Mouse (Mus musculus): ENCODE results near the gene Gata3.

Gata3 gene

GRCm38 (mm10) chr2:9889651-9890183 lies at the start of gene Gata3:
Gene Gata3, minus strand, starts transcription at chr2:9890034.
- no peak for DNase-seq (ENCODE audit: extremely low read depth, low read depth, low spot score)

DNA sequence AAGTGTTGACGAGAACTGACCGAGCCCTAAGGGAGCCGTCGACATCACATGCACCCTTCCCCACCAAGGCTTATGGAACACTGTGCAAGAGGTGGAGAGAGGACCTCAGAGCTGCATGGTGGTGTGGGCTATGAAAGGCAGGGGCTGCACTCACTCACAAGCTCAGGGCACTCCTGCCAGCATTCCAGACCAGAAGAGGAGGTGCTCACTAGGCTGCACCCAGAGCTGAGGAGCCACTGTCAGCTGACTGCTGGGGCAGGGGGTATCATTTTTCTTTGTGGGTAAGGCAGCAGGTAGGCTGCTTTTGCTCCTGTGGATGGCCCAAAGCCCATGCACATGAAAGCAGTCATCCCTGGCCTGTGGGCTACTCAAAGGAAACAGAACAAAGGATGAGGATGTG lies 49.4 kb upstream of the Gata3 start:
- DNase-seq (ENCODE audit: extremely low read depth, low read depth, low spot score) = no peak

- DNase-seq (ENCODE audit: extremely low read depth, low read depth, low spot score) = no peak
These were observed 46.1 kb upstream of the Gata3 start for GRCm38 (mm10) chr2:9935965-9936364.

DNA sequence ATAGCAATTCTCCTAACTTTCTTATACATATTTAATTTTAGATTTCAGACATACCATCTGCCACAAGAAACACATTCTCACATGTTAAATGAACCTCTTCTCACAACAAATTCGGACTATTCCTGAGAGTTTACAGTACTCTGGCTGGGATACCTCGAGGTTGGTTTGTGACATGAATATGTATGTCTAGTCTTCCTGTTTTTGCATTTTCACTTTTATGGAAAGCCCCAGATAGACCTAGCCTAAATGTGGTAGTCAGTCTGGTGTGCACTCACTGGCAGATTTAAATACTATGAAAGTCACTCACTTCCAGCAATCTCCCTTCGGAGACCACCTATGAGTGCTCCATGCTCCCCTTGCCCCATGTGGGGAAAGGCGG lies 37.1 kb upstream of the Gata3 start:
- no peak for DNase-seq (ENCODE audit: extremely low read depth, low read depth, low spot score)

- no peak for DNase-seq (ENCODE audit: extremely low read depth, low read depth, low spot score)
These were observed 36.5 kb upstream of the Gata3 start for GRCm38 (mm10) chr2:9926194-9926904.

GRCm38 (mm10) chr2:9918691-9919471 lies 29.0 kb upstream of the Gata3 start:
- no peak for DNase-seq (ENCODE audit: extremely low read depth, low read depth, low spot score)

GRCm38 (mm10) chr2:9917602-9918001 lies 27.8 kb upstream of the Gata3 start:
- no peak for DNase-seq (ENCODE audit: extremely low read depth, low read depth, low spot score)

DNA sequence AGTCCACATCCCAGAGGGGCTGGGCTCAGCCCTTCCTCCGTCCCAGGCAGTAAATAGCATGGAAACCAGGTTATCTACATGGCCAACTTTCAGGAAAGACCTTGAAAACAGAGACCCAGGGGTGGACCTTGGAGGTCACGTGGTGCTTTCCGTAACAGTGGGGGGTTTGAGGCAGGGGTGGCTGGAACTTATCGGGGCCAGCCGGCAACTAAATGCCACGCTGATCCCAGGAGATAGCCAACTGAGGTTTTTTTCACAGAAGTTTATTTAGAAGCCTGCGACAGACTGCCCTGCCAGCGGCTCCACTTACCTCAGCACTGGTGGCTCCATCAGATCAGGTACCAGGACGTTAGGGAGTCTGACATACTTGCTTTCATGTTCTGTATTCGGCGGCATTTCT lies 16.2 kb upstream of the Gata3 start:
- no peak for DNase-seq (ENCODE audit: extremely low read depth, low read depth, low spot score)

DNA sequence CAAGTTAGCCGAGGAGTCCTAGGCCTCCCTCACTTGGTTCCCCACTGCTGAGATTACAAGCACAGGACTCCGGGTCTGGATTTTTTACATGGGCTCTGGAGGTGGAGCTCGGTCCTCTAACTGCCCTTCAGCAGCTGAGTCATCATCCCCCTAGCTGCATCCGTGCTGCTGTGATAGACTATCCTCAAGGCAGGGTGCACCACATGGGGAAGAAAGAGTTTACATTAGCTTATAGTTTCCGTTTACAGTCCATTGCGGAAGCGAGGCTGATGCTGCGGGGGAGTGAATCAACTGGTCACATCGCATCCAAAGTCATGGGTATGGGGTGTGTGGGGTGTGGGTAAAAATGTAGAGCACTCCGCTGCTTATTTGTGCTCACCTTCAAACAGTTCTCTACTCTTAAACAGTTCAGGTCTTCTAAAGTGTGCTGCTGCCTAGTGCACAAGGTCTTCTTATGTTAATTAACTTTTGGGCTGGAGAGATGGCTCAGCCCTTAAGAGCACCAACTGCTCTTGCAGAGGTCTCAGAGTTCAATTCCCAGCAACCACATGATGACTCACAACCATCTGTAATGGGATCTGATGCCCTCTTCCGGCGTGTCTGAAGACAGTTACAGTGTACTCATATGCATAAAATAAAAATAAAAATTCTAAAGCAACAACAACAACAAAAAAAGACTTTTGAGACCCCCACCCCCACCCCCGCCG lies 14.2 kb upstream of the Gata3 start:
- no peak for DNase-seq (ENCODE audit: extremely low read depth, low read depth, low spot score)

DNA sequence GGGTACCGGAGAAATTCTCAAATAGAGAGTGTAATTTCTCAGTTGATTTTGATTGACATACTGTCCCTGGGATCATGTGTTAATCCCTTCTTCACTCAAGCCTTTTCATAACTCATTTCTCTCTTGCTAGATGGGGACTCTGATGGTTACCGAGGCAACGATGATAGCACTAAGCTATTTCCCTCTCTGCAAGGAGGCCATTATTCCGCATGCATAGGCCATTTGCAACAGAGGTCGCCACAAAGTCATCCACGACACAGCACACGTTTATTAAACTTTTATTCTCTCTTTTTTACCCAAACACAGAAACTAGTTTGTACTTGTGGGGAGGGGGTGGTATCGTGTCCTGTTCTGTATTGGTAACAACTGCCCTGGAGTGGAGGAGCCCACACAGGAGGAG lies 8.0 kb upstream of the Gata3 start:
- DNase-seq (ENCODE audit: extremely low read depth, low read depth, low spot score) = no peak

DNA sequence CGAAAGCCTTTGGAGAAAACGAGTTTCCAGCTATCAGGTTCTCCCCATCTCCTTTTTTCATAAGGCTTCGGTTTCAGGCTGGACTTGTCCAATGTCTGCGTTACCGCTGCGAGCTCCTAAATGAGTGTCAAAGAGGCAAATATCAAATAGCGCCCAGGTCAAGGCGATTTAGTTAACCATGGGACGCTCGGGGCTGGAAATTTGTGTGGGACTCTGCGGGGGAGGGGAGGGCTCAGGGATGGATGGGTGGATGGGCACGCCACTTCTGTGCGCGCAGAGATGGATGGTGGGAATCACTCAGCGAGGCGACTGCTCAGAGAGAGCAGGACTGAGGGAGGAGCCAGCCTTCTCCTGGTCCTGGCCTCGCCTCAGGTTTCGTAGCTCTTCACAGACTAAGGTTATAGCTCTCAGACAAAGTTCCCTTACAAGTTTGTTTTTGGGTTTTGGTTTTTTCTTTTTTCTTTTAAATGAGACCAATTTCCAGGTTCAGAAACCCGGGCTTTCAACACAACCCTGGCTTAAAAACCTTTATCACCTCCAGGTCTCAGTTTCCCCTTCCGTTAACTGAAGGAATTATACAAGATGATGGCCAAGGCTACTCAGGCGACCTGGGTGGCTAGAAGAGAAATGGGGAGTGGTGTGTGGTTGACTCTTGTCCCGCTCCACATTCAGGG lies 6.4 kb upstream of the Gata3 start:
- no peak for DNase-seq (ENCODE audit: extremely low read depth, low read depth, low spot score)

DNA sequence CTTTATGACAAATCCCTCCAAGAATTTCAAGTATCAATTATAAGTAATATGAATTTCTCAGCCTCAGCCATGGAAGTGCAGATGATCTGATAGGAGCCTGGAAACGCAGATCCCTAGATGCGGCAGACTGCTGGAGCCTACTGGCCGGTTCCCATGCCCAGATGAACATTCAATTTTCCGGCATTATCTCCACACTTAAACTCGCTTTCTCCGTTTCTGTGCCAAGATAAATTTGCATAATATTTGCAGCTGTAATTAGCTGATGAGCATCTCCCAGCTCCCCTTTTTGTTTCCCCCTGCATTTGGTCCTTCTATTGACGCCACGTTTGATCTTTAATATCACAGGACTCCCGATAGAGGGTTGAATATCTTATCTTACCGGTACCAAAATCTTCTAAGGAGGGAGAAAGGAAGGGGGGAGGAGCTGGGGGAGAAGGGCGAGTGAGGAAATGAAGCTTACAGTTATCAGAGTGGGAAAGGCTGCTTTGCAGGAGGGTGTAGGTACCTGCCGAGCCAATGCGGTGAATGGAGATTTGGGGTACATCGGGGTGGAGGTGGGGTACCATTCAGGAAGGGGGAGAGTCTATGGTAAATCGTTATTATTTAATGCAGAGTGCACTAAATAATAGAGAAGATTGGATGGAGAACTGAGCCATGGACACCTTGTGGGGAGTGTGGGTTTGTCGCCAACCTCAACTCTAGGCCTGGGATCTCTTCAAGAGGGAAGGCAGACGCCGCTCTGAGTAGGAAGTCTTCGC lies 5.2 kb upstream of the Gata3 start:
- DNase-seq (ENCODE audit: extremely low read depth, low read depth, low spot score) = no peak

GRCm38 (mm10) chr2:9893272-9893953 lies 3.6 kb upstream of the Gata3 start:
- no peak for DNase-seq (ENCODE audit: extremely low read depth, low read depth, low spot score)

DNA sequence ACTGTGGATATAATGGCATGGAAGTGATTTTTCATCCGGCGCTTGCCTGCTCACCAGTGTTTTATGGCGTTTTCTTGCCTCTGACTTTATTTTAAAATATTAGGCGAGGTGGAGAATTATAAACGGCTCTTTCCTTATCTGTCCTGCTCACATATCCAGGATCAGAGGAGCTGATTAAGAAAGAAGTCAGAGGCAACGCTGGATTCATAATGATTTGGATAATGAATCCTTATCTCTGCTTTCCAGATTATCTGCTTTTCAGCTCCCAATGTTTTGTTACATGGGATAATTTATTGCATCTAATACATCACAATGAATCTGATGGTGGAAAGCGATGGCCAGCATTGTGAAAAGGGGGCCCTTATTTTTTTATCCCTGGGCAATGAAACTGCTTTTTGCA lies 2.7 kb upstream of the Gata3 start:
- DNase-seq (ENCODE audit: extremely low read depth, low read depth, low spot score) = no peak

DNA sequence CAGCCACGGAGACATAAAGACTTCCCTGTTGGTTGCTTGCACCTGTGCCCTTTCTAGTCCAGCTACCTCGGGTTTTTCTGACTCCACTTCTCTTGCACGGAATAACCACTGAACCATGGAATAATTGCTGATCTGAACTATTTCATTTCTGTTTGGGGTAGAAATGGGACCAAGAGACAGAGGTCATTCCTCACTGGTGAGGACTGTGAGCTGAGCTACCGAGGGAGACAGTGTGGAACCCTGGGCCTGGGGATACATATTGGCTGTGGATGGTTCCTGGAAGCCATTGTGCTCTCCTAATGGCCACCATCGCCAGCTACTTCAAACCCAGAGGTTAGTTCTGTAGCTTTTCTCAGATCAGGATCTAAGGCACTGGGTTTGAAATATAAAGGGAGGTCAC lies 1.1 kb upstream of the Gata3 start:
- DNase-seq (ENCODE audit: extremely low read depth, low read depth, low spot score) = no peak

DNA sequence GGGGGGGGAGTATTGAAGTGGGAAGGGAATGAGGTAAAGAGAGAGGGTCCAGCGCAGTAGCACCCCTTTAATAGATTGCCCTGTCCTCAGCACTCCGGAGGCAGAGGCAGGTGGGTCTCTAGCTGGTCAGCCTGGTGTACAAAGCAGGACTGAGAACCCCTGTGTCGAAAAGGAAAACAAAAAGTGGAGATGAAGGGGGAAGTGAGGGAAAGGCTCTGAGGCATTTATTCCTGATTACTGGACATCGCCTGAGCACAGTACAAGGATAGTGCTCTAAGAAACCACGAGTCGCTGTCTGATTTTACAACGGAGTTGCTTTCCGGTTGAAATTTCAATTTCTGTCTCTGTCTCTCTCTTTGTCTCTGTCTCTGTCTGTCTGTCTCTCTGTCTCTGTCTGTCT lies 417 bp upstream of the Gata3 start:
- DNase-seq (ENCODE audit: extremely low read depth, low read depth, low spot score) = no peak

GRCm38 (mm10) chr2:9888913-9889650 lies 752 bp downstream of the Gata3 start, which contains the start of gene 9230102O04Rik:
Gene 9230102O04Rik, minus strand, starts transcription at chr2:9889540.
- DNase-seq (ENCODE audit: extremely low read depth, low read depth, low spot score) = no peak

GRCm38 (mm10) chr2:9887636-9888035 lies 2.2 kb downstream of the Gata3 start:
- DNase-seq (ENCODE audit: extremely low read depth, low read depth, low spot score) = no peak

Data from fat pad, adult 2 months (tissue).